Mouse (Mus musculus) lung, postnatal 0 days (tissue): ENCODE measurements around the gene Nhp2. TPM values are rescaled to one million over a fixed set of nuclear protein-coding genes. Genes with fewer than 3 reads are reported as not detected.

Experiments
- ATAC-seq: fragments of 200-750 bp; cut with Nextera tagmentation; 2 replicates; pipeline ENCODE4 v1.8.0; 2017; ENCODE audit warnings: moderate library complexity
- DNase-seq: peaks from one replicate; pipeline ENCODE4 v3.0.0-alpha.2; 2016; ENCODE audit warnings: low spot score
- H3K27ac ChIP-seq: fragments of 300-500 bp; sonication (generic); 2 replicates; pipeline ENCODE4 v1.5.1; 2014; ENCODE audit warnings: antibody characterized with exemption, mild to moderate bottlenecking, low read length, mixed read lengths
- H3K27me3 ChIP-seq: fragments of 300-500 bp; sonication (generic); replicated peaks from 2 replicates; pipeline ENCODE4 v1.6.1; 2014; ENCODE audit warnings: low read length, mixed read lengths; ENCODE audit not compliant: insufficient read depth
- H3K36me3 ChIP-seq: fragments of 300-500 bp; sonication (generic); 2 replicates; pipeline ENCODE4 v1.6.1; 2014; ENCODE audit warnings: low read length, mixed read lengths; ENCODE audit not compliant: insufficient read depth
- H3K4me1 ChIP-seq: fragments of 300-500 bp; sonication (generic); 2 replicates; pipeline ENCODE4 v1.6.1; 2014; ENCODE audit warnings: antibody characterized with exemption, low read depth, low read length, mixed read lengths; ENCODE audit not compliant: insufficient read depth
- H3K4me2 ChIP-seq: fragments of 300-500 bp; sonication (generic); replicated peaks from 2 replicates; pipeline ENCODE4 v1.6.1; 2014; ENCODE audit warnings: low read depth, mild to moderate bottlenecking, low read length, moderate library complexity, mixed read lengths
- H3K4me3 ChIP-seq: fragments of 300-500 bp; sonication (generic); 2 replicates; pipeline ENCODE4 v1.5.1; 2014; ENCODE audit warnings: low read depth, low read length
- H3K9ac ChIP-seq: fragments of 300-500 bp; sonication (generic); replicated peaks from 2 replicates; pipeline ENCODE4 v1.6.1; 2014; ENCODE audit warnings: low read depth, mild to moderate bottlenecking
- H3K9me3 ChIP-seq: fragments of 300-500 bp; sonication (generic); 2 replicates; pipeline ENCODE4 v1.6.1; 2016; ENCODE audit warnings: low read length, mixed read lengths
- CTCF ChIP-seq: IDR thresholded peaks from 2 replicates; pipeline ENCODE4 v1.5.1; 2016; ENCODE audit warnings: antibody characterized with exemption, mild to moderate bottlenecking
- EP300 ChIP-seq: IDR thresholded peaks from 2 replicates; pipeline ENCODE4 v1.6.1; 2016; ENCODE audit warnings: antibody characterized with exemption, mild to moderate bottlenecking, control low read depth
- WGBS: fragments of 180-500 bp; shearing (Covaris S2); extraction: QIAGEN DNeasy Blood & Tissue Kit; methylation state at CpG from one replicate; pipeline ENCODE4 v1.1.7; 2014; 5-methylcytosine and 5-hydroxymethylcytosine counted together
- polyA plus RNA-seq: library from polyadenylated mRNA; unstranded; fragments of >200 nt; fragmentation: Nextera tagmentation; extraction: Ambion mirVana; gene quantifications from 2 replicates; pipeline ENCODE4 v1.2.1, GENCODE M21; 2015

Nhp2 gene
- polyA plus RNA-seq, 1 experiment from 2014 or later = 67.2 TPM

DNA sequence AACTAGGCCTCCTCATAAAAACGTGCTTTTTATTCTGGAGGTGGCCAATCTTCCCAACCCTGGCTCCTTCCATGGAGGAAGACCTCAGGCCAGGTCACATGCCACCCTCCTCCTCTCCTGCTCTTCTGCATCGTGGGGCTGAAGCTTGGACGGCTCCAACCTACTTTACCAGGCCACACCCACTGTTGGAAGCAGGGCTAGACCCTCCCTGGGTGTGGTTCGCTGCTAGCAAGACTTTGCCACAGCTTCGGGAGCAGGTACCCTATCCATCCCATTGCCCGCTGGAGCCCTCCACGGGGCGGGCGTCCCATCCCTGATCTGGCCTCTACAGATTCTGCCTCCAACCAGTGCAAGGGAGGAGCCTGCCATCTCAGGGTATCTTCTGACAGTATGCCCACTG lies 23.7 kb downstream of the Nhp2 start:
- no peak for DNase-seq
- no peak overlapping the region for H3K27ac ChIP-seq
- H3K27me3 ChIP-seq = no peaks in the 10 kb centered on the region
- H3K9ac ChIP-seq = no peak overlapping the region
- no peaks in the 10 kb centered on the region for H3K9me3 ChIP-seq
- TF ChIP-seq CTCF (no peak), EP300 (no peak)
- 65% methylated on average over 9 of the region's 9 CpGs for WGBS
- no peak for ATAC-seq
- H3K4me3 ChIP-seq = no peak overlapping the region
- peaks cover 8% of the 10 kb centered on the region for H3K4me1 ChIP-seq
- H3K36me3 ChIP-seq = no peaks in the 10 kb centered on the region
- no peak overlapping the region for H3K4me2 ChIP-seq

DNA sequence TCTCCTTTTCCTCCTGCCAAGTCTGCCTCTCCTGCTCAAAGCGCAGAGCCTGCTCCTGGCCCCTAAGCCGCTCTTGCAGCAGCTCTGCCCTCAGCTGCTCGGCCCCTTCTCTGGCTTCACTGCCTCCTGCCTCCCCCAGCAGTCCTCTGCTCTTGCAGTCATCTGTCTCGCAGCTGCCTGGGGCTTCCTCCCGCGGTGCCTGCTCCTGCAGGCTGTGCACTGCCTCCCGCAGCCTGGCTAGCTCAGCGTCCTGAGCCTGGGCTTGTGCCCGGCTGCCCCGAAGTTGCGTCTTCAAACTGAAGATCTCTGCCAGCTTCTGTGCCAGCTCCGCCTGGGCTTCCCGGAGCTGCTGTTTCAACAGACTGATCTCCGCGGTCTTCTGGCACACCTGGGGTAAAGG lies 24.2 kb downstream of the Nhp2 start:
- no peak overlapping the region for H3K4me2 ChIP-seq

DNA sequence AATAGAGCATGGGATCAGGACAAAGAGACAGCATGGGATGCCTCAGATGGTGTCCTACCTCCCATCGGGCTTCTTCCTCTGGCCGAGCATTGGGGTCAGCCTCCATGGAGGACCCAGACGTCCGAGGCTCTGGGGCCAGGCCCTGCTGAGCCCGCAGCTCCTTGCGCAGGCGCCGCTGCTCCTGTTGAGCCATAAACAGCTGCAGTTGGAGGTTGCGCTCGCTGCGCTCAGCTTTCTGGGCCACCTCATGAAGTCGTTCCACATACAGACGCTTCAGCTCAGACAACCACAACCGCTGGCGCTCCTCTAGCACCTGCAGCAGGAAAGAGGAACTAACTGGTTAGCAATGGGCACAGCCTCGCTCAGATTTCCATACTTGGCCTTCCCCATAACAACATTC lies 24.7 kb downstream of the Nhp2 start:
- 68% methylated on average over 16 of the region's 16 CpGs for WGBS
- no peak for ATAC-seq
- Histone ChIP-seq H3K9ac (no peak overlapping the region), H3K27me3 (no peaks in the 10 kb centered on the region), H3K36me3 (no peaks in the 10 kb centered on the region), H3K4me3 (no peak overlapping the region), H3K4me1 (peaks cover 8% of the 10 kb centered on the region), H3K9me3 (no peaks in the 10 kb centered on the region), H3K4me2 (no peak overlapping the region), H3K27ac (no peak overlapping the region)
- TF ChIP-seq CTCF (no peak), EP300 (no peak)
- DNase-seq = no peak

More for the DNA sequence above, 24.2 kb downstream of the Nhp2 start:
- DNase-seq (no peak), ATAC-seq (no peak)
- Histone ChIP-seq H3K9me3 (no peaks in the 10 kb centered on the region), H3K4me3 (no peak overlapping the region), H3K27me3 (no peaks in the 10 kb centered on the region), H3K4me1 (peaks cover 8% of the 10 kb centered on the region), H3K9ac (no peak overlapping the region), H3K27ac (no peak overlapping the region), H3K36me3 (no peaks in the 10 kb centered on the region)
- WGBS = 56% methylated on average over 15 of the region's 15 CpGs
- TF ChIP-seq EP300 = no peak
- no peak for TF ChIP-seq CTCF

DNA sequence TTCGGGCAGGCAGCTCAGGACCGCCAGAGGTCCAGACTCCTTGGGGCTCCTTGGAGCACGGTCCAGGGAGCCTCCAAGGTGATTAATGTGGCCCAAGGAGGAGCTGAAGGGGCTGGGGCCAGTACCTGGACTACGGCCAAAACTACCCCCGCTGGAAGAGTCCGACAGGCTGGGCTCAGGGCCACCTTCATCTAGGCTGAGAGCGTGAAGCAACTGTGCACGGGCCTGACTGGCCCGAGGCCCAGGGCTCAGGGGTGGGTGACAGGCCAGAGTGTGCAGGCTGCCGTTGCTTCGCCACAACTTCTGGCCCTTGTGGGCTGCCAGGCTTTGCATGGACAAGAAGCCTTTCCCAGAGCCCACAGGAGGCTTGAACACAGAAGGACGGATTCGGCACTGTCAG lies 25.8 kb downstream of the Nhp2 start:
- peak overlapping the region; percentile 9; the same call in 1 of the 2 replicates for H3K27ac ChIP-seq
- H3K4me3 ChIP-seq = no peak overlapping the region
- no peaks in the 10 kb centered on the region for H3K27me3 ChIP-seq
- no peak for TF ChIP-seq CTCF
- TF ChIP-seq EP300 = no peak
- H3K36me3 ChIP-seq = no peaks in the 10 kb centered on the region
- ATAC-seq (no peak), DNase-seq (peak; percentile 38)
- no peaks in the 10 kb centered on the region for H3K9me3 ChIP-seq
- WGBS = 43% methylated on average over 13 of the region's 13 CpGs
- H3K4me2 ChIP-seq = no peak overlapping the region
- peaks cover 8% of the 10 kb centered on the region for H3K4me1 ChIP-seq
- no peak overlapping the region for H3K9ac ChIP-seq

DNA sequence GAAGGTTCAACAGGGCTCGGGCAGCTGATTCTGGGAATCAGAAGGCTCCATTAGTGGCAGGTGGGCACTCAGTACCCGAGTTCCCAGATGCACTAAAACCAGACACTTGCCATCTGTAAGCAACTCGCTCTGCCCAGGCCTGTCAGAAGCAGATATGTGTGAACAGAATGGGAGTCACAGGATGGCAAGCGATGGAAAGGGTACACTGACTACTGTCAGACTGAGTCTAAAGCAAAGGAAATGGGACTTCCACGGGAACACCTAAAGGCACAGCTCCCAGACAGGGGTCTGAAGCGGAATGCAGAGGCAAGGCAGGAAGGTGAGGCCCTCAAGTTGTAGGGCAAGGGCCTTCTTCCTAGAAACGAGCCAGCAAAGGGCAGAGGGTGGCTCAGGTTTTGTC lies 26.7 kb downstream of the Nhp2 start:
- H3K27me3 ChIP-seq = no peaks in the 10 kb centered on the region
- H3K36me3 ChIP-seq = no peaks in the 10 kb centered on the region
- H3K27ac ChIP-seq = peak overlapping the region; percentile 84
- ATAC-seq (no peak), DNase-seq (no peak)
- H3K9me3 ChIP-seq = no peaks in the 10 kb centered on the region
- 65% methylated on average over 7 of the region's 7 CpGs for WGBS
- no peak overlapping the region for H3K4me2 ChIP-seq
- H3K4me1 ChIP-seq = peaks cover 8% of the 10 kb centered on the region; the same call in 1 of the 2 replicates
- TF ChIP-seq EP300 = no peak
- TF ChIP-seq CTCF = no peak
- H3K9ac ChIP-seq = no peak overlapping the region
- no peak overlapping the region for H3K4me3 ChIP-seq

DNA sequence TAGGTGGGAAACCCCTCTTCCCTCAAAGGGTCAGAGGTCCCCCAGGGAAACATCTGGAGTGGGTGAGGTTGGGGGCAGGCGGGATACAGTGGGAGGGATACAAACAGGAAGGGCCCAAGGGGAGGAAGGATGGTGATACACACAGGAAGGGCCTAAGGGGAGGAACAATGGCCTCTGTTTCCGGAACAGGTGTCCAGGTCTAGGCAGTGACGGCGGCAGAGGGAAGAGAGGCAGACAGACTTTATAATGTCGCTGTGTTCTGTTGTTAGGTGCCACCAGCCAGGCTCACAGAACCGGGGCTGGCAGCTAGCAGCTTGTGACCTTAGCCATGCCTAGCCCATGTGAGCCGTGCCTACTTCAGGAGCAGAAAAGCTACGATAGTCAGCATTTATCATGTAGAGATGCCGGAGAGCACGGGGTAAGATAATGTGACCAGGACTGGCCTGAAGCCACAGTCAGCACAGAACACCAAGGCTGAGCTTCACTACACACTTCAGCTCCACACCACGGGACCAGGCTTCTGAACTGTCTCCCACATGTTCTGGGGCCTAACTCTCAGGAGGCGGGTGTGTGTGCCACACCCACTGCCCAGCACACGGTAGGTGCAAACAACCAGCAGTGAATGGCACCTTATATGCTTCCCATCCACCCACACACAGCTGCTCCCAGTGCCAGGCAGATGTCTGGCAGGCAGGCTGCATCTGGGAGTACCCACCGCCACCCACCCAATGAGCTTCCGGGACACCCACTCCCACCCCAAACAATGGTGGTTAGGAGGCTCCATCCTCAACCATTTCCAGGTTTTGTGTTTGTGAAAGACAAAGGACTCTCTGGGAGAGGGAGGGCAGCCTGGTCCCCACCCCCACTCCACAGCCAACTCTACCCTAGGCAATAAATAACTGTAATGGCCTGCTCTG lies 27.5 kb downstream of the Nhp2 start:
- Histone ChIP-seq H3K36me3 (no peaks in the 10 kb centered on the region), H3K4me2 (peak overlapping the region; percentile 91; the same call in 1 of the 2 replicates), H3K9ac (no peak overlapping the region; the same call in 1 of the 2 replicates), H3K9me3 (no peaks in the 10 kb centered on the region), H3K27me3 (no peaks in the 10 kb centered on the region), H3K27ac (peak overlapping the region; percentile 84), H3K4me1 (peaks cover 8% of the 10 kb centered on the region; the same call in 1 of the 2 replicates), H3K4me3 (peak overlapping the region; percentile 14; the same call in 1 of the 2 replicates)
- peak; percentile 70 for ATAC-seq
- TF ChIP-seq EP300 = peak; percentile 82
- TF ChIP-seq CTCF = no peak
- DNase-seq = peak; percentile 63
- 57% methylated on average over 15 of the region's 15 CpGs for WGBS
